Mouse (Mus musculus): ENCODE data around the gene Gpm6b.

- TF ChIP-seq POLR2A (IDR thresholded peaks at IDR 0.05; ENCODE audit: insufficient read depth, low read depth, low read length), result no peak
- no peak for TF ChIP-seq CTCF (IDR thresholded peaks at IDR 0.05; ENCODE audit: insufficient read depth, low read depth, low read length)
Measured at GRCm38 (mm10) chrX:166383606-166384005, 144.9 kb downstream of the Gpm6b start.

All from olfactory bulb, adult 2 months (tissue).